In the genomic region with DNA sequence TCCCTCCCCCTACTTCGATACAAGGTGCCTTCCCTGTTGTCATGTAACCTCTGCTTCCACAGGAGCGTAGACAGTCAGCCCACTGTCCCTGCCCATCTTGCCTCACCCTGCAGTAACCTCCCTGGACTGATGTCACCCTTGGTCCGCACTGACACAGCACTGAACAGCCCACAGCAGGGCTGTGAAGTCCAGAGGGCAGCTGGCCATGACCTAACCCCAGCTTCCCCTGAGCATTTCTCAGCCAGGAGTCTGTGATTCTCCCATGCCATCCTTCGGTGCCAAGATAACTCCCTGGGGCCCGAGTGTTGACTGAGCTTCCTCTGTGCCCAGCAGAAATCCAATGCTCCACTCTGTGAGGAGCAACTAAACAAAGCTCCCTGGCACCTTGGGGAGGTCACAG, we compare ENCODE assay signal across 14 mouse cellular contexts. TPM values are rescaled to one million over a fixed set of nuclear protein-coding genes. Genes with fewer than 3 reads are reported as not detected.
DNase-seq lines count a peak whose midpoint lies in the region; ATAC-seq lines count a peak whose summit lies in the region.
"Had no signal": no experiment of that assay in that cellular context is flagged by ENCODE, and none has a peak within 500 bp of the region (broad histone marks: within the 10 kb centered on the region; RNA-seq: fewer than 3 reads in every experiment).

No protein-coding gene starts in this region.

- peaks cover 20% of the 10 kb centered on the region for H3K27me3 ChIP-seq in liver, embryonic 13.5 days
- H3K27me3 ChIP-seq in forebrain, embryonic 11.5 days (ENCODE audit: control insufficient read depth, insufficient read depth, low read length), result no peaks in the 10 kb centered on the region

- H3K36me3 ChIP-seq in liver, embryonic 13.5 days, result no peaks in the 10 kb centered on the region
- H3K36me3 ChIP-seq in forebrain, embryonic 11.5 days (ENCODE audit: control insufficient read depth, insufficient read depth, low read length), result no peaks in the 10 kb centered on the region
- H3K36me3 ChIP-seq: G1E; limb, embryonic 10.5 days had no signal

- H3K9me3 ChIP-seq in liver, embryonic 13.5 days (replicated peaks), result no peaks in the 10 kb centered on the region
- H3K9me3 ChIP-seq in forebrain, embryonic 11.5 days (ENCODE audit: control insufficient read depth, low read length), result no peaks in the 10 kb centered on the region
- H3K9me3 ChIP-seq: G1E; limb, embryonic 10.5 days had no signal

- ATAC-seq in liver, embryonic 13.5 days (ENCODE audit: low read depth), result peak; percentile 56; the same call in 1 of the 2 replicates
- no peak for ATAC-seq in forebrain, embryonic 11.5 days (replicated peaks; ENCODE audit: low FRiP score)
- no peak for ATAC-seq in megakaryocyte, adult 5-6 weeks (ENCODE audit: poor library complexity, severe bottlenecking)
- ATAC-seq: intestine, embryonic 16.5 days had no signal

- H3K9ac ChIP-seq in liver, embryonic 13.5 days, result no peak overlapping the region
- H3K9ac ChIP-seq in forebrain, embryonic 11.5 days (ENCODE audit: low read length), result no peak overlapping the region

- H3K4me2 ChIP-seq in liver, embryonic 13.5 days, result no peak overlapping the region
- no peak overlapping the region for H3K4me2 ChIP-seq in forebrain, embryonic 11.5 days (ENCODE audit: low read depth, low read length, severe bottlenecking)

- intact Hi-C loops in gastrocnemius, postnatal 36 days (cut with DNase I), result no loop called here
- intact Hi-C loops in gastrocnemius, postnatal 14 days (cut with DNase I; ENCODE audit: low total_unique reads), result no loop called here

- H3K4me3 ChIP-seq in liver, embryonic 13.5 days (replicated peaks), result no peak overlapping the region
- H3K4me3 ChIP-seq in forebrain, embryonic 11.5 days (ENCODE audit: low read depth, low read length), result no peak overlapping the region
- H3K4me3 ChIP-seq: limb, embryonic 10.5 days had no signal

- peak; percentile 60 for DNase-seq in gastrocnemius, adult 18-20 months (ENCODE audit: low spot score)
- DNase-seq in gastrocnemius, postnatal 36 days, result no peak
- no peak for DNase-seq in liver, embryonic 13.5 days
- no peak for DNase-seq in liver
- peak; percentile 47 for DNase-seq in gastrocnemius, postnatal 14 days
- peak; percentile 72 for DNase-seq in skeletal muscle tissue, adult 2 months (ENCODE audit: low read depth, low spot score)
- no peak for DNase-seq in forebrain, embryonic 11.5 days (ENCODE audit: low spot score)
- DNase-seq: cerebellum, adult 9-10 months; layer of hippocampus, postnatal 36 days; thymus, adult 2 months had no signal

- no peak overlapping the region for H3K27ac ChIP-seq in liver, embryonic 13.5 days
- no peak overlapping the region for H3K27ac ChIP-seq in forebrain, embryonic 11.5 days (ENCODE audit: low read depth, low read length)
- H3K27ac ChIP-seq: limb, embryonic 10.5 days had no signal

- WGBS in liver, embryonic 13.5 days (ENCODE audit: insufficient replicate concordance), result 65% methylated on average over 5 of the region's 5 CpGs
- 87% methylated on average over 5 of the region's 5 CpGs for WGBS in forebrain, embryonic 11.5 days

- H3K4me1 ChIP-seq in liver, embryonic 13.5 days (replicated peaks), result peaks cover 10% of the 10 kb centered on the region
- H3K4me1 ChIP-seq in forebrain, embryonic 11.5 days (replicated peaks; ENCODE audit: control insufficient read depth, insufficient read depth, low read length), result no peaks in the 10 kb centered on the region
- H3K4me1 ChIP-seq: limb, embryonic 10.5 days had no signal

RNA-seq across cellular contexts. Expression of a gene that starts 8.6 kb away (rescaled TPM):
- total RNA-seq in gastrocnemius, adult 18-20 months (2021), result 10 to 100 TPM; 20.6 to 38.0 TPM
- total RNA-seq in gastrocnemius, postnatal 36 days (2021), result 10 to 100 TPM; 26.3 to 28.7 TPM
- polyA plus RNA-seq in liver, embryonic 13.5 days (2015; fragmentation: Nextera tagmentation; extraction: Ambion mirVana), result 7.3 and 10.0 TPM in 2 replicates
- total RNA-seq in gastrocnemius, postnatal 14 days (2021), result 10 to 100 TPM; 12.8 to 37.3 TPM
- 18.8 and 19.2 TPM in 2 replicates for polyA plus RNA-seq in forebrain, embryonic 11.5 days (2014; fragmentation: Nextera tagmentation; extraction: Ambion mirVana)
- 0.54 and 0.64 TPM in 2 replicates for total RNA-seq in megakaryocyte, adult 5-6 weeks (2015)
- total RNA-seq in megakaryocyte, adult 5-6 weeks (2017), result 0.18 and 0.98 TPM in 2 replicates

Comparison
In these comparisons a context has a peak if more than half of its experiments do, and no peak if none do; other contexts are left out.
1. DNase-seq: peak in gastrocnemius, adult 18-20 months (single experiment), gastrocnemius, postnatal 14 days (single experiment) and skeletal muscle tissue, adult 2 months (single experiment); none in gastrocnemius, postnatal 36 days (0 of 2), liver, embryonic 13.5 days (single experiment), liver (single experiment) and forebrain, embryonic 11.5 days (single experiment).
2. RNA of a gene that starts 8.6 kb away (total RNA-seq): 20.6 to 38.0 TPM in gastrocnemius, adult 18-20 months, 12.8 to 37.3 TPM in gastrocnemius, postnatal 14 days and 26.3 to 28.7 TPM in gastrocnemius, postnatal 36 days; 0.18 to 0.98 TPM in megakaryocyte, adult 5-6 weeks; every median in the first group is over 4 times any median in the second.